Mouse (Mus musculus): Measurements from ENCODE around the gene Rxrb.

DNA sequence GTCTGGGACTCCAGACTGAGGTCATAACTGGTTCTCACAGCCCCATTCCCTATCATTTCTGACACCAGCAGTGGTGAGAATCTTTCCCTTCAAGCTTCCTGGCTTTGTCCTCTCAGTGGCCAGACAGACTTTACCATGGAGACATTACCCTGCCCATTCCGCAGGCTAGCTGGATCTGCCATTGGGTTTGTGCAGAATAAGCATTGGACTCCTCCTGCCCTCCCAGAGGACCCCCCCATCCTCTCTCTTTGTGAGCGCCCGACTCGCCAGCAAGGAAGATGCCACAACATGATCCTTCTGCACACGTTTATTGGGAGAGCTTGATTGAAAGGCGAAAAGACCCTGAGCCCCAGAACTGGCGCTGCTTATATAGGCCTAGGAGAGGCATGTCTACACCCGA lies 18.2 kb upstream of the Rxrb start:
- TF ChIP-seq POLR2A (IDR thresholded peaks at IDR 0.05; ENCODE audit: extremely low read depth, insufficient read depth, low read length) (no peak), CTCF (IDR thresholded peaks at IDR 0.05; ENCODE audit: low read depth, low read length) (no peak)
